Comparison of ENCODE assay signal across 9 mouse cellular contexts in genomic region chr6:143315859-143316258, GRCm38 (mm10).
DNase-seq lines count a peak whose midpoint lies in the region; ATAC-seq lines count a peak whose summit lies in the region.
"Had no signal": no experiment of that assay in that cellular context is flagged by ENCODE, and none has a peak within 500 bp of the region (broad histone marks: within the 10 kb centered on the region; RNA-seq: fewer than 3 reads in every experiment).

No protein-coding gene starts in this region.

- peak; percentile 12 for DNase-seq in kidney, adult 9 months
- no peak for DNase-seq in kidney, postnatal 4 days
- peak; percentile 10 to 12 for DNase-seq in adrenal gland, postnatal 36 days
- peak; percentile 45 for DNase-seq in kidney, postnatal 14 days
- DNase-seq in lung, postnatal 4 days: peak; percentile 70 to 91
- no peak for DNase-seq in thymus, postnatal 10 days (ENCODE audit: low spot score in 2 of 2)
- DNase-seq: cerebellum, adult 8-10 months had no signal

- ATAC-seq in CD4-positive, CD25-positive, alpha-beta regulatory T cell, adult 4 months: no peak
- ATAC-seq: forebrain, embryonic 15.5 days had no signal

Comparison
In these comparisons a context has a peak if more than half of its experiments do, and no peak if none do; other contexts are left out.
1. DNase-seq: peak in kidney, adult 9 months (single experiment), adrenal gland, postnatal 36 days (2 of 2), kidney, postnatal 14 days (single experiment) and lung, postnatal 4 days (2 of 2); none in kidney, postnatal 4 days (0 of 2) and thymus, postnatal 10 days (0 of 2).